Mouse (Mus musculus) common myeloid progenitor, adult 5-6 weeks (primary cell): ENCODE results near the gene Cradd. TPM values are rescaled to one million over a fixed set of nuclear protein-coding genes. Genes with fewer than 3 reads are reported as not detected.
A peak's percentile ranks its signal among the peaks of the same experiment; 100 is the strongest.

Experiments used
- ATAC-seq: replicated peaks from 2 replicates; pipeline ENCODE4 v1.8.0; 2016; ENCODE audit warnings: low read depth, mild to moderate bottlenecking, moderate TSS enrichment, inconsistent platforms; ENCODE audit not compliant: poor library complexity, severe bottlenecking
- total RNA-seq: library from RNA; stranded (forward); fragments of 200-1000, 187-1606 nt; gene quantifications from 2 replicates; pipeline ENCODE4 v1.2.3, GENCODE M21; 2017

The Cradd gene
- total RNA-seq, 1 experiment from 2014 or later: 3.7 TPM

DNA sequence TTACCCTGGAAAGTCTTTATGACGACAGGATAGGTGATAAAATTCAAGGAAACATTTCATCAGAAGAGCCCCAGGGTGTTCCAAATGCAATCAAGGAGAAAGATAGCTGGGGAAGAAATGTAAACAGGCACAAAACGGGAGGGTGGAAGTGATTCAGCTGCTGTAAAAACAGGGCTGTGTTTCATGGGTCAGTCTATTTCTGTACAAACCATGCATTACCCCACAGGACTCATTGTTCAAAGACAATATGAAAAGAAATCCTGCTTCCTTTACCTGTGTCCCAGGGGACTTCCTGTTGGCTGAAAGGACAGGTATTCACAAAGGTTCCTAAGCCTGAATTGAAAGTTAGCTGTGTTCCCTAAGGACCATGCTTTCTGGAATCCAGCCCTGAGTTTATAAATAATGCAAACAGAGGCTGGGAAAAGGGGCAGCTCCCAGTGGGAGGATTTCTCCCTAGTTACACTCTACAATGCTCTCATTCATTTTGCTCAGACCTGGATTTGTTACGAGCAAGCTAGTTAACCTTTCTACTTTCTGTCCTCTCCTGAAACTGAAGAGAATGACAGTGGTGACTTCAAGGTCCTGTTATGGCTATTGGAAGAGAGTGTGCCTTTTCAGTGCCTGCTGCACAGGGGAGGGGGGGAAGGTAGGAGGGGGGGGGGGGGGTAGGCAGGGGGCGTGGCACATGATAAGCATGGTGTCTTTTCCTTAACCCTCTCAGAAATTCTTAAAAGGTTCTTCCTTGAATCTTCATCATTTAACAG is 13.0 kb upstream of the Cradd start:
- ATAC-seq: no peak

DNA sequence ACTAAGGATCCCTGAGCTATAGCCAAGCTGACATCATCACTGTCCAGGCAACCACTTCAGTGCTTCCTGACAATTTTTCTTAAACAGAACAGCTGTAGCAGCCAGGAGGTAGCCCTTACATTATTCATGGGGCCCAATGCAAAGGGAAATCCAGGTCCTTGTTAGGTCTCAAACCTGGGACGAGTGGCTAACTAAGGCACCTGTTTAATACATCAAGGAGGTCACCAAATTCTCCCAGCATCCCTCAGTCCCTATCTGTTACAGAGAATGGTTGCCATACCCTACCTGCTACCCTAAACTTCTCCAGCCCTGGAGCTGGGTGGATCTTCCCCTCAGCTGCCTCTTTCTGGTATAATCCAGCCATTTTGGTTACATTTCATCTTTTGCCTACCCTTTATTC is 10.9 kb upstream of the Cradd start:
- no peak for ATAC-seq

DNA sequence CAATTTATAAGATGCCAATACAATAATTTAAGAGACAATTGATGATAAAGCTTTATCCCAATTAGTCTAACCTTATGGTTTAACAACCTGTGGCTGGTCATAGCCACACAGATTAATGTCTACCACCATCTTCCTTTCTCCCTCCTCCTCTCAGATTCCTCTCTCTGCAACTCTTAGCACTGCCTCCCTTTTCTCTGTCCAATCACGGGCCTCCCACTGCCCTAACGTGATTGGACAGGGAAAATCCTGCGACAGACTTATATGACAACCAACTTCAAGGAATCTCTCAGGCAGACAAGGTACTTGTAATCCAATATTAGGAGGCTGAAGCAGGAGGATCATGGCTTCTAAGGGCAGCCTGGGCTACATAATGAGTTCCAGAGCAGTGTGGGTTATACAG is 8.7 kb upstream of the Cradd start:
- no peak for ATAC-seq

DNA sequence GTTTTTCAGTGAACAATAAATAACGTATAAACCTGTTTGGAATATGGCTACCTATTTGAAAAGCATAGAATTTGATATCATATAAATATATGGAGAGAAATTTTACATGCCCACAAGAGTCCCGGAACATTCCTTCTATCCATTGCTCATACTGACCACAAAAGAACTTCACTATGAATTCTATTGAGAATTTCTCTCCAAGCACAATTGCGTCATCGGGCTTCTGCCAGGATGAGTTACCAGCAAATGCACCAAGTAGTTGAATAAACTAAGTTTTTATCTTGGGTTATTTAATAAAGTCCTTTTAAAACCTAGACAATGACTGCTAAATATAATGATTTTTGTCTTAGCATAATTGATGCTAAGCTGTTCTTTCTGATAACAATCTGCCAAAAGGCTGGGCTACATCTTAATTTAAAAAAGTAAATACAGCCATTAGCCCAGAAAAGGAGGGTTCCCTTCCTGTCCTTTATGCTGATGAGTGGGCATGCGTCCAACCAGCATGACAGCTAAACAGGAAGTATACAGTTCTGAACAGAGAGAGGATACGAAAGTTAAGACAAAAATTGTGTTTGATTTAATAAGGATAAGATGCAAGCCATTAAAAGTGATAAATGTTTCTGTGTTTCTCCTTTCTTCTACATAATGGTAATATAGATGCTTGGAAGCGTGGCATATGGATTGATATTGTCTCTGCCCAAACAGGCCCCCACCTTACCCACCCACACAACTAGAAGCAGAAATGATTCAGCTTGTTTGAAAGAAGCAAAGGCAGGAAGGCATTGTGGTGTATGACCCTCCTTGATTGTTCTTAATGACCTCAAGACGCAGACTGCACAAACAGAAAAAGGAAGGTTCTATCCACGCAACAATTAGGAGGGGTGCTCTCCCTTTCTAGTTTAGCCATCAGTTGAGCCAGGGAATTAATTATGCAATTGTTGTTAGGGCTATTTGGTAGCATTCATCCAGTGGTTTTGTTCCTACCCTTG is 6.7 kb upstream of the Cradd start:
- peak; percentile 82 for ATAC-seq

DNA sequence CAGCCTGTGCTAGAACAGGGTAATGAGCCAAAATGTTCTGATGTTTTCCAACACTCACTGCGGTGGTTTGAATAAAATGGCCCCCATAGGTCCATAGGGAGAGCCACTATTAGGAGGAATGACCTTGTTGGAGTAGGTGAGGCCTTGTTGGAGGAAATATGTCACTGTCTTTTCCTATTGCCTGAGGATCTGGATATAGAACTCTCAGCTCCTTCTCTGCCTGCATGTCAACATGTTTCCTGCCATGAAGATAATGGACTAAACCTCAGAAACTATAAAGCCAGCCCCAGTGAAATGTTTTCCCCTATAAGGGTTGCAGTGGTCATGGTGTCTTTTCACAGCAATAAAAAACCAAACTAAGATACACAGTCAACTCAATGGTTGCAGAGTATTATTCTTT is 6.0 kb upstream of the Cradd start:
- ATAC-seq: peak; percentile 60

DNA sequence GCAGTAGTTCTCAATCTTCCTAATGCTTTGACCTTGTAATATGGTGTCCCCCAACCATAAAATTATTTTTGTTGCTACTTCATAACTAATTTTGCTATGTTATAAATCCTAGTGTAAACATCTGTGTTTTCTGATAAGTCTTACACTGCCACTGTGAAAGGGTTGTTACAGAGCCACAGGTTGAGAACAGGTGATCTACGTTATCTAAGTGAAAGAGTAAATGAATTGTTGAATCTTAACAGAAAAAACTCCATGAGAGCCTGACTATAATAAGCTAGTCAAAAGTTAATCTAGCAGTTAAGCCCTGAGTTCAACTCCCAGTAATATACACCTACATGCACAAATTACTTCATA is 322 bp upstream of the Cradd start:
- no peak for ATAC-seq

DNA sequence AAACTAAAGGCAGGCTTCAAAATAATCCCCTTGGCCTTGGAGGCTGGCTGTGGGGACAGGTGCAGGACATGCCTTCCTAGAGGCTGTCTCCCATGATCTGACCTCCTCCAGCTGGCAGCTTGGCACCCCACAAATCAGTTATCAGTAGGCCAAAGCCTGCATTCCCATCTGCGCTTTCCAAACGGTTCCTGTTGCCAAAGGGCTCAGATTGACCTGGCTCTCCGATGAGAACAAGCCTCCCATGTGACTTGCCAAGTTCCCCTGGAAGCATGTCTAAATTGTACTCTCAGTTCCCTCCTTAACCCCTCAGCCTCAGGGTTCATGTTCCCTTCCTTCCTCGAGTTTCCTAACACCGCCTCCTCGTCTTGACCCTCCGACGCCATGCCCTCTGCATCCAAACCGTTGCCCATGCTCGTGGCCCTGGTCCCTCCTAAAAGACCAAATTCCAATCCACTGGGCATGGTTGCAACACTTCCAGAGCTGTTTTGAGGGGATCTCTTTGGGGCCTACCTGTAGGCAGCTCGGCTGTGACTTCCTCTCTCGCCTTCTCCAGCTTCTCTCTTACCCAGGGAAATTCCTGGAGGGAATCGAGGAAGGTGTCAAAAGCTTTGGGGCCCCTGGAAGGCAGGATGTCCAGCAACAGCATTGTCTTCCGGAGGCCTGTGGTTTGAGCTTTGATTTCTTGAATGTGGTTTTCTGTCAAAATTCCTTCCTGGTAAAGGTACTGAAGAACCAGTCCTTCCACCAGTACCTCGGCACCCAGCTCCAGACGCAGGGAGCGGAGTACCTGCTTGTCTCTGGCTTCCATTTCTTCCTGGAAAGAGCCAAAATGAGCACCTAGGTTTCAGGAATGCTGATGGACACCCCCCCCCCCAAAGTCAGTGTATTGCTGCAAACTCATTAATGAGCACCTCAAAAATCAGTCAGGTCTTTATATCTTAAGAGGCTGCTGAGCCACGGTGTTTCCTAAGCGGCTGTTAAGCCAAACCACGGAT is 1.6 kb downstream of the Cradd start:
- ATAC-seq: no peak

DNA sequence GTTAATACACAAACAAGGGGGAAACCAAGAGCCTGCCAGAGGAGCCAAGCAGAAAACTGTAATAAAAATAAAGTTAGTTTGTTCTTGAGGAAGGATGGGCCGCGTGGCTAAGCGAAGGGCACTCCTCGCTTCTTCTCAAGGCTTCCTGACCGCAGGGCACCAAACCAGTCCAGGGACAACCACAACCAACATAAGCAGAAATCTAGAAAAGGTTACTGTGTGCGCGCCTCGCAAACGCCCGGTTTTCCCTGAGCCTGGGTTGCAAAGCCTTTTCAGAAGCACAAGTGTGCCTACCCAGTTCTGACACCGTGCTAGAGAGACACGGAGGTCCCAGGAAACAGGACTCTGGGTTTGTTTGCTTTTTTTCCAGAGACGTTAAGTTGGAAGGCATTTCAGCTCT is 4.9 kb downstream of the Cradd start:
- ATAC-seq: no peak

DNA sequence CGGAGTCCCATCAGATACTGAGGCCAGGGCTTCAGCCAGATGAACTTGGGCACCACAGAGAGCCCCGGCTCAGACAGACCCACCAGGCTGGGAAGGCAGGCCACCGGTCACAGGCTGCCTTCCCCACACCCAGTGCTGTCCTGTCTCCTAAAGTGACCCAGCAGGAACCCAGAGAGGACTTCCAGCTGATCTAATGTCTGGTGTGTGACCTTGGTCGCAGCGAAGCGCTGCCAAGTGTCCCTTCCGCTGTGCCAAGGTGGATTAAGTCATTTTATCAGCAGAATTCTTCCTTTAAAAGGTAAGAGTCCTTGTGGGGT is 5.6 kb downstream of the Cradd start:
- ATAC-seq: no peak

DNA sequence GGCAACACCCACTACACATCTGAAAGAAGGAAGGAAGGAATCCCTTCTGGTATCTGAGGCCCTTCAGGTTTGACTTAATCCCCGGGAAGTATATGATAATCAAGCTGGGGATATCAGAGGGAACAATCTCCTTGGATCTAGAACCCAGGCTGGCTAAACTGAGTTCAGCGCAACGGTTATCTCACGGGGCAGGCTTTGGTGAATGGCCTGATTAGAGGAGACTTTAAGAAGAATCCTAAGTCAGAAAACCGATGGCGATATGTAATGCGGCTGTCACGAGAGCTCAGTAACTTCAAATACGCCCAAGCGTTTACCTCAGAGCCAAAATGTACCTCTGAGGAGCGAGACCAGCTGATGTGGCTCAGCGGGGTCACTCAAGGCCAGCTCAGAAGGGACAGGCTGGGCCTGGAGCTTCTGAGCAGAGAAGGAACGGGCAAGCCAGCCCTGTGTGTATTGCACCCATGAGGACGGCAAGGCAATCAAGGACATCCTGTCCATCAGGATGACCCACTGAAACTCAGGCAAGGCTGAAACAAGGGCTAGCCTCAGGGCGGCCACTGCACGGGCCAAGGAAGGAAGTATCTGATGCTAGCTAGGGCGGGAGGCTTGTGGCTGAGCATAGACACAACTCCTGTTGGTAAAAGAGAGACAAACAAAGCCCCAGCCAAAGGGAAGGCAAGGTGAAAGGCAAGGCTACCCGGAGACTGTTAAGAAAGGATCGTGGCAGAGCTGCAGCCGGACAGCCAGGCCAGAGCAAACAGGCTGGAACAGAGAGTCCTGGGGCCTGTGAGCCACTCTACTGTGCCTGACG is 6.1 kb downstream of the Cradd start:
- ATAC-seq: no peak

DNA sequence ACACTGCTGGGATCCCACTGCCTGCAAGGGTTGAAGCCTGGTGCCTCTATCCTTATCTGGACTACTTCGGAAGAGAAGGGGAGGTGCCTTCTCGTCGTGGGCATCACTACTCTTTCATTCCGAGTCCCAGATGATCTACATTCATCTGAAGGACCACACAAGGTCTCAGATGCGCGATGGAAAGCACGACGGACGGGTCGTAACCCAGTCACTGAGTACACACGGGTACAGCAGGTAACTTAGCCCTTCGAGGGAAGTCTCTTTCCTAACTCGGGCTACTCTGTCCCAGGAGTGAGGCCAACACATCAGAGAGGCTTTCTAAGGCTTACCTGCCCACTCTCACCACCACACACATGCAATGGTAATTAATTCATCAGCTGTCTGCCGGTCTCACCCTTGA is 6.8 kb downstream of the Cradd start:
- ATAC-seq: no peak

DNA sequence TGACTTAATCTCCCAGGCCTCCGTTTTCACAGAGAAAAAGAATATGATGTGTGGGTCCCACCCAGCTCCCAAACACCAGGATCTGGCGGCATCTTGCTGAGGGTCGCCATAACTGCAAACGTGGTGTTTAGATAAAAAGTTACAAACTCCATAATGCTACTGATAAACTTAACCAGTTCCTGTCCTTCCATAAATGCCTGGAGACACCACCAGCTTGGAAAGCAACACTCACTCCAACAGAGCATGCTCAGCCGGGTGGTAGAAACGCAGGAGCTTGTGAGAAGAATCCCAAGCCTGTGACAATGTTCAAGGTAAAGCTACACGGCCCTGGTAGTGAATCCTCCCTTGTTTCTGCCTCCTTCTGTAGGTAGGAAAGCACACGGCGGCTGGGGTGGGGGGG is 7.3 kb downstream of the Cradd start:
- ATAC-seq: no peak

DNA sequence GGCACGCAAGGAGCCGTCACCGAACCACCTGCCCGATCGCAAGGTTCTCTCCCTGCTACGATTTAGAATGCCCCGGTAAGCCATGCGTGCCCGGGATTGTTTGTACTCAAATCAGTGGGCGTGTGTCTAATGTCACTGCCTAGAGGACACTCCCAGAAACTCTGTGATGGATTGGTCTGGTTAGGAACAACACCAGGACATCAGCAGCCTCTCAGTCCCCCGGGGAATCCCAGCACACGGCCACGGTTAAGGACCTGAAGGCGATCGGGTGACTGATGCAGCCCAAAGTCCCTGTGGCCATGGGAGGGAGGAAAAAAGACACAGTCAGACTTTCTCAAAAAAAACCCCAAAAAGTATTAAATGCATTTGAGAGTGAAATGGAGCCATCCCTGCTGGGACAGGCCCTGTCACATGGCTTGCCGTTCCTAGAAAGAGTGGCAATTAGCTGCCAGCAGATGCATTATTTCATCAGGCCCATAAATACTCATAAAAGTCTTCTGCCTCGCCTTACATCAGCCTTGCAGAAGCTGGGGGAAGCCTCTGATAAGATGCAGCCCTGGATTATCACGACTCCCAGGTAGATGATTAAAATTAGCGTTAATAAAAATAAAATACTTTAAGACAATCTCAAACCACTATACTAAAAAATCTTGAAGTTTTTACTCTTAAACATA is 8.0 kb downstream of the Cradd start:
- no peak for ATAC-seq

DNA sequence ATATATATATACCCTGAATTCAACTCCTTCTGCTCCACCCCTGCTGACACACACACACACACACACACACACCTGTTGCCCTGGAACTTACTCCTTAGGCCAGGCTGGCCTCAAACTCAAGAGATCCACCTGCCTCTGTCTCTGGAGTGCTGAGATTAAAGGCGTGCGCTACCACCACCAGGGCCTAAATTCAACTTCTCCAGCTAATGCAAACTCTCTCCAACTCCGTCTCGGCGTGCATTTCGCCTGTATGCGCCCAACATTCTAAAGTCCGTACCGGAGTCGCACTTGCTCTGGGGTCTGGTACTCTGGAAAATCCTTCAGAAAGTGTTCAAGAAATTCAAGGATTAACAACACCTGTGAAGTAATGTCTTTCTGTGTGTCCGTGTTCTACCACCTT is 8.6 kb downstream of the Cradd start:
- ATAC-seq: no peak

DNA sequence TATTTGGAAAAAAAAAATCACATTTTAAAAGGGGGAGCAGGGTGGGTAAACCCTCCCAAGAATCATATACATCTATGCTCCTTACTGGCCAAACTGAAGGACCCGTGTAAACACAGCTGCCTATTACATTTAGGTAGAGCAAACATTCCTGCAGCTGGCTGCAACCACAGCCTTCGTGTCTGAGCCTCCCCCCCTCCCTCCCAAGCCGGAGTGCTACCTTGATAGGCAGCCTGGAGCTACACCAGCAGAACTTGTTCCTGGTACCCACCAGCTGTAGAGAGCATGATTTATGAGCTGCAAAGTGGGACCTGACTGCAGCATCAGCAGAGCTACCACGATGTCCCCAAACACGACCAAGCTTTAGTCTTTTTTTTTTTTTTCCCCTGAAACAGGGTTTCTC is 9.9 kb downstream of the Cradd start:
- ATAC-seq: no peak

DNA sequence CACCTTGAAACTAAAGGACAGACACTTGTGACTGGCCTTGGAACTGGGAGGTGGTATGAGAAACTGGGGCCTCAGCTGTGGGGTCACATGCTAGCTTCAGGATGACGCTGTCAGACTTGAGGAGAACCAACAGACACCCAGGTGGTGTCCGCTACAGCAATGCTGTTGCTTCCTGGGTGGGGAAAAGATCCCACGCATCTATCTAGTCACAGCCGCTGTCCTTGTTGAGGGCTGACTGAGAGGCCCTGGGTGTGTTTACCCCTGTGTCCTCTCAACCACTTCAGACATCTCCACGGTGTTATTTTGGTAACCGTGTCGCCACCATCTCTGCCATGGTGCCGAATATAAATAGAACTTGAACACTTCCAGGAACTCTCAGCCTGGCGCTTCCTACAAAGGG is 10.4 kb downstream of the Cradd start:
- no peak for ATAC-seq

DNA sequence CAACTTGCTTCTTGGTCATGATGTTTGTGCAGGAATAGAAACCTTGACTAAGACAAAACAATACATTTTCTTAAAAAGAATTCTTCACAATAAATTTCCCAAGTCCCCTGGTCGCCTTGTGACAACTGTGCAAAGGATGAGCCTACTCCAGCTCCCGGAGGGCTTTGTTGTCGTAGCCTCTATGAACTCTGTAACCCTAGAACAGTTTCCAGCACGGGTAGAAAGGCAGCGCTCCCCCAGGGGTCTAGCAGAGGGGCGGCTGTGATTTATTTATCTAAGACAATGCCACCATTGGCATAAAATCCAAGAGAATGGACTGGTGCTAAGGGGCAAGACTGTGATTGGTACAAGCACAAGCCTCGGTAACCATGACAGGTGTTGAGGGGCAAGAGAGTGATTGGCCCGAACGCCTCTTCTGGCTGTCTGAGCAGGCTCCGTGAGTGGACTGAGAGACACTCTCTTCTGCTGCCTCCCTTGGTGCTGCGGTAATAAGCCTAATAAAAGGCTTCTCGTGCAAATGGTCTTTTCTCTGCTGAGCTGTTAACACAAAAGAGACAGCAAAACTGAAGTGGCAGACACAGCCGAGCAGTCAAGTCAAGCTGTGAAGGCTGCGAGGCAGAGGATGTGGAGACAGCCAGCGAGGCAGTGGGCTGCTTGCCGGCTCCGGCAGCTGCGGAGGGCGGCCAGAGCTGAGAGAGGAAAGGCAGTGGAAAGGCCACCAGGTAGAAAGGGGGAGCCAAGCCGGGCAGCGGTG is 13.1 kb downstream of the Cradd start:
- ATAC-seq: no peak
